Mouse (Mus musculus) B cell, adult 62 days (primary cell): ENCODE results near the gene Msx3. TPM values are rescaled to one million over a fixed set of nuclear protein-coding genes. Genes with fewer than 3 reads are reported as not detected.

Experiments
- total RNA-seq: library from RNA; stranded (reverse); gene quantifications from 4 replicates; pipeline ENCODE4 v1.2.4, GENCODE M21; 2023

The Msx3 gene
- total RNA-seq, result not detected in 4 replicates

DNA sequence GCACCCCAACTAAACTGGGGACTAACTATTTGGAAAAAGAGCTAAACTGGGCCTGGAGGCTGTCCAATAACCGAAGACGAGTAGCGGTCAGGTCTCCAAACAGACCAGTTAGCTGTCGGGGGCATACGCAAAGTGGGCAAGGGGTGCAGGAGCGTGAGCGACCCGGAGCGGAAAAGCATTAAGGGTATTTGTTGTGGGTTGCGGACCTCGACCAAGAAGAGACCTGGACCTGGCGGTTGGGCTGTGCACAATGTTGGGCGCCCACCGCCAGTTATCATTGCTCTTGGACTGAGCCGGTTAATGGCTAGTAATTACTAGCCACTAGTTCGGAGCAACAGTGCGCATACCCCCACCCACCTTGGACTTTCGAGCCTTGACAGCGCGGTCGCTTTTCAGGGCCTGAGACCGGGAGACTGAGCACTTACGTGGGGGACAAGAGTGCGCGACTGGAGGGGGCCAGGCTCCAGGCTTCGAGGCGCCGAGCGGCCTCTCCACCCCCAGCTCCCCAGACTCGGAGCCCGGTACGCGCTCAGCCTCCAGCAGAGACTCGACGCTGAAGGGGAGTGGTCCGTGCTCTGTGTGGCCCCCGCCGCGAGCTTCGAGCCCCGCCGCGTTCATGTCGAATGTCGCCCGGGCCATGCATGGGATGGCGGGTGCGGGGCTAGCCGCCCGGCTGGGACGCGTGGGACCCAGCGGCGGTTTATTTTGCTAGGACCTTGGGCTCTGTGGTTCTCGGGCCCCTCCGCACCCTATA is at the start of gene Msx3:
Gene Msx3, minus strand, starts transcription at position 729 of the 754 bp plus-strand sequence.

DNA sequence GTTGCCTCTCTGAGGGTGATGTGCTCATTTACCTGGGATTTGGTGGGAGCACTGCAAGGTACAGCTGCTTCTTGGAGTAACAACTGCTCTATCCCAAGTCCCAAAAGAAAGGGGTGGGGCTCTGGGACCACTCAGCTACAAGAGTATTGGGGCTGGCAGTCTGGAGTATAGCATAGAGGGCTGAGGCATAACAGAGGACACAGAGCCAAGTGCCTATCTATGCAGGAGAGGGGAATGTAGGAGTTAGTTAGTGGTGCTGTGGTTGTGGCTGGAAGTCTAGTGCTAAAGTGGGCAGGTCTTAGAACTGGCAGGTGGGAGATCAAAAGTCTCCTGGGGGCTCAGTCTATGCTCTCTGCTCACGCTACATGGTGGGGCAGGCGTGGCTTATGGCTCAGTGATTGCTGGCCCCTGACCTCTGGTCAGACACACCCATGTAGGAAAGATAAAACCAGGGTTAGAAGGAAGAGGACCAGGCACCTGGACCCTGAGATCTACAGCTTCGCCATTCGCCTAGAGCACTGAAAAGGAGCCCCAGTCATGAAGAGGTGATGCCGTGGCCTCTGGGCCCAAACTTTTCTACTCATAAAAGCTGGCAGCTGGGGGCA is 44.1 kb upstream of the Msx3 start, which contains the start of gene Prap1:
Gene Prap1, plus strand, starts transcription at position 472 of the 605 bp plus-strand sequence.

DNA sequence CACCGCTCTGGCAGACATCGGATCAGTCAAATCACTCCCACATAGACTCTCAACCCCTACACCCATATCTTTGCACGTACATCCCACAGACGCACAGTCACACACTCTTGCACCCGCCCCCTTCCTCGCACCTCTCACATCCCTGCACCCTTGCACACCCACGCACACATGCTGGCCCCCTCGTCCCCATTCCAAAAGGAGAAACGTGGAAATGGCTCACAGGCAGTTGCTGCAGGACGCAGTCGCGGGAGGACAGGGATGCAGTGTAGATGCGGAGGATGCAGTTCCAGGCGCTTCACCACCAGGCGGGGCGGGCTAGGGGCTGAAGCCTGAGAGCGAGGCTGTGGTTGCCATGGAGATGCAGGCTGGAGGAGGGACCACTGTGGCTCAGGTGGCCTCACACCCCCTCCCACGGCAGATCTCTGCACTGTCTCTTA is 33.4 kb upstream of the Msx3 start, which contains the start of gene Caly:
Gene Caly, minus strand, starts transcription at position 307 of the 437 bp plus-strand sequence.

DNA sequence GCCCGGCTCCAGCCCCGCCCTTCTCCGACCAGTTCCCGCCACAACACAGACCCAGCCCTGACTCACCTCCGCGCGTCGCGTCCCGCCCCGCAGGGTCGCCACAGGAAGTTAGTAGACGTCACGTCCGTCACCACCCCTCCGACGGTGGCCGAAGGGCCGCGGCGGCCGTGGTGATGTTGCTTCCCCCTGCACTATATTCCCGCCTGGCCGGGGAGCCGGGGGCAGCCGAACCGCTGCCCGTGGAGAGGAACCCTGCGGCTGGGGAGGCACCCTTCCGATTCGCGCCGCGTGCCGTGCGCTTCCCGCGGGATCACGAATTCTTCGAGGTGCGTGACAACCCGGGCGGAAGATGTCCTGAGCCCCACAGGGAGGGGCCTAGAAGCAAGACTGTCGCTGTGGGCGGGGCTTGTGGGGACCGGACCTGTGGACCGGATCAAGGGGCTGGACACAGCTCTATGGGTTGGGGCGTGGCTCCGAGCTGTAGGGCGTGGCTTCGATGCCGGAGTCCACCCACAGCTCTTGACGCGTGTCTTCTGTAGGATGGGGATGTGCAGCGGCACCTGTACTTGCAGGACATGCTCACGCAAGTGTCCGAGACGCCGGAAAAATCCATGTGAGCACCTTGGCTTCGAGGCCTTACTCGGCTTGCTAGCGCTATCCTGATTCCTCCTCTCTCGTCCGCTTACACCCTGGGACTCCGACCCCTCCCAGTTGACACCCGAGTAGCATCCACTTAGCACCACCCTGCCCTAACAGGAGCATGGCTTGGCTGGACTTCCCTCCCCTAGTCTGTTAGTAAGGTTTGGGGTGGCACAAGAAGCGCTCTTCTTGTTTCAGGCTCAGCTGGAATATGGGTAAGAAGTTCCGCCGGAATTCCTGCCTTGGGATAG is 12.4 kb downstream of the Msx3 start, which contains the start of the genes Zfp511 and Tubgcp2:
Gene Zfp511, plus strand, starts transcription at position 111 of the 890 bp plus-strand sequence.
Gene Tubgcp2, minus strand, starts transcription at position 389 of the 890 bp plus-strand sequence.

Other genes with a start within 250 kb of the Msx3 start
- not detected in 4 replicates for gene Adgra1, start 214.9 kb downstream of the Msx3 start, total RNA-seq
- not detected in 4 replicates for gene Kndc1, start 154.4 kb downstream of the Msx3 start, total RNA-seq
- gene Utf1, start 105.3 kb downstream of the Msx3 start, total RNA-seq, result 0.63 to 1.3 TPM (median 0.89 TPM) in 4 replicates
- not detected in 4 replicates for gene 6430531B16Rik, start 70.3 kb downstream of the Msx3 start, total RNA-seq
- 1.6 to 4.4 TPM (median 3.1 TPM) in 4 replicates for gene Adam8, start 56.5 kb downstream of the Msx3 start, total RNA-seq
- 34.0 to 41.3 TPM (median 38.2 TPM) in 4 replicates for gene Zfp511, start 12.7 kb downstream of the Msx3 start, total RNA-seq
- gene Tubgcp2, start 12.4 kb downstream of the Msx3 start, total RNA-seq, result 32.0 to 37.6 TPM (median 35.1 TPM) in 4 replicates
- not detected in 4 replicates for gene Caly, start 33.5 kb upstream of the Msx3 start, total RNA-seq
- gene Prap1, start 44.3 kb upstream of the Msx3 start, total RNA-seq, result not detected in 4 replicates
- 1.8 to 5.3 TPM (median 4.0 TPM) in 4 replicates for gene Fuom, start 53.4 kb upstream of the Msx3 start, total RNA-seq
- gene Paox, start 66.7 kb upstream of the Msx3 start, total RNA-seq, result 3.1 to 4.2 TPM (median 3.5 TPM) in 4 replicates
- 22.1 to 27.3 TPM (median 23.2 TPM) in 4 replicates for gene Echs1, start 67.4 kb upstream of the Msx3 start, total RNA-seq
- 11.6 to 23.1 TPM (median 20.5 TPM) in 4 replicates for gene Mtg1, start 88.5 kb upstream of the Msx3 start, total RNA-seq
- gene Sprn, start 105.8 kb upstream of the Msx3 start, total RNA-seq, result not detected in 4 replicates
- gene Olfr522, start 115.7 kb upstream of the Msx3 start, total RNA-seq, result not detected in 4 replicates
- gene Olfr523, start 124.1 kb upstream of the Msx3 start, total RNA-seq, result not detected in 4 replicates
- gene Olfr524, start 156.9 kb upstream of the Msx3 start, total RNA-seq, result not detected in 4 replicates
- gene Cd163l1, start 169.2 kb upstream of the Msx3 start, total RNA-seq, result not detected in 4 replicates
- gene 5830411N06Rik, start 198.2 kb upstream of the Msx3 start, total RNA-seq, result not detected in 4 replicates